Mouse (Mus musculus) midbrain, postnatal 0 days (tissue): ENCODE results near the gene Tacr2. TPM values are rescaled to one million over a fixed set of nuclear protein-coding genes. Genes with fewer than 3 reads are reported as not detected.

Source experiments
- ATAC-seq: fragments of 200-750 bp; cut with Nextera tagmentation; 2 replicates; pipeline ENCODE4 v1.8.0; 2017; ENCODE audit warnings: moderate number of reproducible peaks, mild to moderate bottlenecking, moderate TSS enrichment, moderate library complexity; ENCODE audit not compliant: low FRiP score
- DNase-seq: peaks from one replicate; pipeline ENCODE4 v3.0.0-alpha.2; 2015; ENCODE audit warnings: low spot score
- H3K27ac ChIP-seq: fragments of 300-500 bp; sonication (generic); 2 replicates; pipeline ENCODE4 v1.5.1; 2014; ENCODE audit warnings: low read depth, mild to moderate bottlenecking, low read length, mixed read lengths
- H3K27me3 ChIP-seq: fragments of 300-500 bp; sonication (generic); 2 replicates; pipeline ENCODE4 v1.6.1; 2014; ENCODE audit warnings: low read length, control low read depth, mixed read lengths; ENCODE audit not compliant: insufficient read depth
- H3K36me3 ChIP-seq: fragments of 300-500 bp; sonication (generic); 2 replicates; pipeline ENCODE4 v1.6.1; 2014; ENCODE audit warnings: low read length, control low read depth, mixed read lengths; ENCODE audit not compliant: insufficient read depth
- H3K4me1 ChIP-seq: fragments of 300-500 bp; sonication (generic); 2 replicates; pipeline ENCODE4 v1.6.1; 2014; ENCODE audit warnings: mild to moderate bottlenecking, control low read depth, antibody characterized with exemption, low read length, mixed read lengths; ENCODE audit not compliant: insufficient read depth
- H3K4me2 ChIP-seq: fragments of 300-500 bp; sonication (generic); 2 replicates; pipeline ENCODE4 v1.6.1; 2014; ENCODE audit warnings: low read depth, mild to moderate bottlenecking, low read length, mixed read lengths; ENCODE audit not compliant: poor library complexity, severe bottlenecking
- H3K4me3 ChIP-seq: fragments of 300-500 bp; sonication (generic); 2 replicates; pipeline ENCODE4 v1.5.1; 2014; ENCODE audit warnings: low read depth, mild to moderate bottlenecking, low read length, moderate library complexity
- H3K9ac ChIP-seq: fragments of 300-500 bp; sonication (generic); replicated peaks from 2 replicates; pipeline ENCODE4 v1.6.1; 2014; ENCODE audit warnings: mild to moderate bottlenecking, low read length, moderate library complexity, mixed read lengths; ENCODE audit not compliant: poor library complexity, severe bottlenecking
- H3K9me3 ChIP-seq: fragments of 300-500 bp; sonication (generic); 2 replicates; pipeline ENCODE4 v1.6.1; 2016; ENCODE audit warnings: low read length, control low read depth
- CTCF ChIP-seq: IDR thresholded peaks from 2 replicates; pipeline ENCODE4 v1.5.1; 2016; ENCODE audit warnings: antibody characterized with exemption, mild to moderate bottlenecking
- WGBS: fragments of 180-500 bp; shearing (Covaris S2); extraction: QIAGEN DNeasy Blood & Tissue Kit; methylation state at CpG from one replicate; pipeline ENCODE4 v1.1.7; 2014; 5-methylcytosine and 5-hydroxymethylcytosine counted together
- polyA plus RNA-seq: library from polyadenylated mRNA; unstranded; fragments of >200 nt; fragmentation: Nextera tagmentation; extraction: Ambion mirVana; gene quantifications from 2 replicates; pipeline ENCODE4 v1.2.1, GENCODE M21; 2015
- total RNA-seq: library from RNA; depleted of rRNA; stranded (reverse); fragments of >200 nt; gene quantifications from 2 replicates; pipeline ENCODE4 v1.2.3, GENCODE M21; 2014

Tacr2 gene
- total and polyA plus RNA-seq, 2 experiments from 2014 or later = 0.06 TPM; not detected in 1

- DNase-seq = no peak
- Histone ChIP-seq H3K9me3 (no peaks in the 10 kb centered on the region), H3K4me3 (no peak overlapping the region), H3K27ac (no peak overlapping the region), H3K9ac (no peak overlapping the region), H3K4me2 (no peak overlapping the region), H3K4me1 (no peaks in the 10 kb centered on the region), H3K27me3 (no peaks in the 10 kb centered on the region), H3K36me3 (no peaks in the 10 kb centered on the region)
- no peak for TF ChIP-seq CTCF
- 84% methylated on average over 17 of the region's 17 CpGs for WGBS
- no peak for ATAC-seq
Measured at GRCm38 (mm10) chr10:62222777-62223176, 29.5 kb upstream of the Tacr2 start.

- 82% methylated on average over 6 of the region's 6 CpGs for WGBS
- no peak for ATAC-seq
- H3K4me2 ChIP-seq = no peak overlapping the region
- H3K9ac ChIP-seq = no peak overlapping the region
- DNase-seq = no peak
- H3K36me3 ChIP-seq = no peaks in the 10 kb centered on the region
- no peaks in the 10 kb centered on the region for H3K4me1 ChIP-seq
- no peak overlapping the region for H3K4me3 ChIP-seq
- no peak for TF ChIP-seq CTCF
- H3K27ac ChIP-seq = no peak overlapping the region
- no peaks in the 10 kb centered on the region for H3K9me3 ChIP-seq
- no peaks in the 10 kb centered on the region for H3K27me3 ChIP-seq
Measured at GRCm38 (mm10) chr10:62224231-62224630, 28.0 kb upstream of the Tacr2 start.

- Histone ChIP-seq H3K27ac (no peak overlapping the region), H3K9me3 (no peaks in the 10 kb centered on the region), H3K4me3 (no peak overlapping the region), H3K9ac (no peak overlapping the region), H3K4me1 (peaks cover 6% of the 10 kb centered on the region; the same call in 1 of the 2 replicates), H3K36me3 (no peaks in the 10 kb centered on the region), H3K4me2 (no peak overlapping the region), H3K27me3 (peaks cover 3% of the 10 kb centered on the region; the same call in 1 of the 2 replicates)
- DNase-seq (no peak), ATAC-seq (no peak)
- WGBS = 81% methylated on average over 7 of the region's 7 CpGs
- no peak for TF ChIP-seq CTCF
Measured at GRCm38 (mm10) chr10:62225839-62226238, 26.4 kb upstream of the Tacr2 start.

GRCm38 (mm10) chr10:62228126-62228525 lies 24.1 kb upstream of the Tacr2 start:
- Histone ChIP-seq H3K4me1 (peaks cover 6% of the 10 kb centered on the region; the same call in 1 of the 2 replicates), H3K9me3 (no peaks in the 10 kb centered on the region), H3K4me2 (no peak overlapping the region), H3K4me3 (no peak overlapping the region), H3K36me3 (no peaks in the 10 kb centered on the region), H3K9ac (no peak overlapping the region), H3K27me3 (peaks cover 3% of the 10 kb centered on the region; the same call in 1 of the 2 replicates), H3K27ac (no peak overlapping the region)
- DNase-seq (no peak), ATAC-seq (no peak)
- TF ChIP-seq CTCF = no peak
- WGBS = 72% methylated on average over 6 of the region's 6 CpGs

GRCm38 (mm10) chr10:62230708-62231394 lies 21.4 kb upstream of the Tacr2 start, which contains the start of gene Tspan15:
Tspan15 (minus strand) TSS chr10:62231251.
- no peaks in the 10 kb centered on the region for H3K36me3 ChIP-seq
- no peaks in the 10 kb centered on the region for H3K9me3 ChIP-seq
- DNase-seq (peak; percentile 86), ATAC-seq (peak; percentile 93)
- H3K4me2 ChIP-seq = peak within 1 kb of the TSS; percentile 98
- no peak for TF ChIP-seq CTCF
- peak within 1 kb of the TSS; percentile 51 for H3K9ac ChIP-seq
- peaks cover 3% of the 10 kb centered on the region; the same call in 1 of the 2 replicates for H3K27me3 ChIP-seq
- peaks cover 6% of the 10 kb centered on the region; the same call in 1 of the 2 replicates for H3K4me1 ChIP-seq
- H3K4me3 ChIP-seq = peak within 1 kb of the TSS; percentile 69
- WGBS = under 1% methylated on average over 59 of the region's 59 CpGs
- no peak within 1 kb of the TSS for H3K27ac ChIP-seq

GRCm38 (mm10) chr10:62231395-62231732 lies 20.9 kb upstream of the Tacr2 start:
- Histone ChIP-seq H3K4me3 (peak overlapping the region; percentile 69), H3K9ac (peak overlapping the region; percentile 51; the same call in 1 of the 2 replicates), H3K9me3 (no peaks in the 10 kb centered on the region), H3K27ac (no peak overlapping the region), H3K4me2 (peak overlapping the region; percentile 98), H3K27me3 (peaks cover 3% of the 10 kb centered on the region; the same call in 1 of the 2 replicates), H3K4me1 (peaks cover 6% of the 10 kb centered on the region; the same call in 1 of the 2 replicates), H3K36me3 (no peaks in the 10 kb centered on the region)
- TF ChIP-seq CTCF = no peak
- DNase-seq (no peak), ATAC-seq (peak; percentile 25)
- WGBS = 3% methylated on average over 13 of the region's 13 CpGs
